Mouse (Mus musculus) embryo, embryonic 10.5 days (tissue): ENCODE data around the gene Tmem190.

Experiments
- DNase-seq: peaks from one replicate; pipeline ENCODE4 v3.0.0-alpha.2; 2015; ENCODE audit warnings: low spot score

Tmem190 gene

GRCm38 (mm10) chr7:4782759-4783158 is at the start of gene Tmem190, which contains the start of gene Il11:
Gene Tmem190 (plus strand): TSS chr7:4782937.
Gene Il11 (minus strand): TSS chr7:4782859.
- DNase-seq = no peak

- no peak for DNase-seq
These were observed 49.8 kb upstream of the Tmem190 start for GRCm38 (mm10) chr7:4732968-4733392.

- DNase-seq = no peak
These were observed 43.6 kb upstream of the Tmem190 start for GRCm38 (mm10) chr7:4739041-4739543.

- peak; percentile 100 for DNase-seq
These were observed 43.0 kb upstream of the Tmem190 start, which contains the start of gene Kmt5c for GRCm38 (mm10) chr7:4739544-4740275. Gene Kmt5c (plus strand): TSS chr7:4740115.

- peak; percentile 50 for DNase-seq
These were observed 42.4 kb upstream of the Tmem190 start for GRCm38 (mm10) chr7:4740309-4740727.

- DNase-seq = peak; percentile 72
These were observed 41.6 kb upstream of the Tmem190 start for GRCm38 (mm10) chr7:4741151-4741550.

GRCm38 (mm10) chr7:4741672-4742481 is 40.9 kb upstream of the Tmem190 start:
- no peak for DNase-seq

- DNase-seq = no peak
These were observed 40.3 kb upstream of the Tmem190 start for GRCm38 (mm10) chr7:4742482-4742819.

- no peak for DNase-seq
These were observed 39.4 kb upstream of the Tmem190 start for GRCm38 (mm10) chr7:4743354-4743753.

- DNase-seq = no peak
These were observed 37.9 kb upstream of the Tmem190 start for GRCm38 (mm10) chr7:4744886-4745285.

GRCm38 (mm10) chr7:4746326-4746980 is 36.3 kb upstream of the Tmem190 start:
- DNase-seq = no peak

- DNase-seq = no peak
These were observed 35.4 kb upstream of the Tmem190 start for GRCm38 (mm10) chr7:4747156-4747899.

GRCm38 (mm10) chr7:4748321-4748720 is 34.4 kb upstream of the Tmem190 start:
- no peak for DNase-seq

- no peak for DNase-seq
These were observed 33.6 kb upstream of the Tmem190 start for GRCm38 (mm10) chr7:4749169-4749568.

- peak; percentile 70 for DNase-seq
These were observed 30.5 kb upstream of the Tmem190 start for GRCm38 (mm10) chr7:4751971-4752820.

- DNase-seq = peak; percentile 96
These were observed 29.7 kb upstream of the Tmem190 start, which contains the start of gene Cox6b2 for GRCm38 (mm10) chr7:4752821-4753570. Gene Cox6b2 (minus strand): TSS chr7:4753094.

- no peak for DNase-seq
These were observed 23.1 kb upstream of the Tmem190 start for GRCm38 (mm10) chr7:4759670-4760069.

- no peak for DNase-seq
These were observed 17.6 kb upstream of the Tmem190 start for GRCm38 (mm10) chr7:4764946-4765710.

- no peak for DNase-seq
These were observed 11.5 kb upstream of the Tmem190 start, which contains the start of gene Fam71e2 for GRCm38 (mm10) chr7:4771202-4771601. Gene Fam71e2 (minus strand): TSS chr7:4771302.
